Mouse (Mus musculus): Measurements from ENCODE around the gene Cenpo. TPM values are rescaled to one million over a fixed set of nuclear protein-coding genes. Genes with fewer than 3 reads are reported as not detected.

The Cenpo gene
- polyA plus RNA-seq, 1 experiment from 2014 or later: 15.4 TPM

DNA sequence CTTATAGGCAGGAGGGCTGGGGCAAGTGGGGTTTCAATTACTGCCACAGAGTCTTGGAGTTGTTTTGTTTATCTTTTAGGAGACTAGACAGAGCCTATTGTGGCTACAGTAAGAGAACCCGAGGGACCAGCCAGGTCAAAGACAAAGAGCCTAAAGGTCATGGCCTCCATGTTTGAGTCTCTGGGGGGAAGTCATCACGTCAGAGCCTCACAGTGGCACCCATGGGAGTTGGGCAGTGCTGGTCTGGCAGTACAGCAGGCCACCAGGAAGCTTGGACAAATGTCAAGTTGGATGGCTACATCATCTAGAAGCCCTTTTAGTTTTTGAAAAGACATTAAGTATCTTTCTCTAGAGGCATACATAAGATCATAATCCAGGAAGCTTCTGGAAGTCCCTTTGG lies 71.2 kb downstream of the Cenpo start:
- Histone ChIP-seq H3K9me3 (ENCODE audit: control insufficient read depth, low read length) (no peaks in the 10 kb centered on the region), H3K27me3 (ENCODE audit: control insufficient read depth, insufficient read depth, low read length) (no peaks in the 10 kb centered on the region), H3K9ac (ENCODE audit: low read depth, low read length) (no peak overlapping the region), H3K4me3 (ENCODE audit: low read length) (no peak overlapping the region), H3K4me1 (ENCODE audit: control insufficient read depth, insufficient read depth, low read length) (no peaks in the 10 kb centered on the region), H3K27ac (ENCODE audit: low read depth, low read length) (no peak overlapping the region), H3K4me2 (replicated peaks; ENCODE audit: low read depth, low read length) (no peak overlapping the region), H3K36me3 (ENCODE audit: control insufficient read depth, insufficient read depth, low read length) (no peaks in the 10 kb centered on the region)
- WGBS: 29% methylated on average over 2 of the region's 2 CpGs
- no peak for ATAC-seq (ENCODE audit: low FRiP score, low TSS enrichment)

DNA sequence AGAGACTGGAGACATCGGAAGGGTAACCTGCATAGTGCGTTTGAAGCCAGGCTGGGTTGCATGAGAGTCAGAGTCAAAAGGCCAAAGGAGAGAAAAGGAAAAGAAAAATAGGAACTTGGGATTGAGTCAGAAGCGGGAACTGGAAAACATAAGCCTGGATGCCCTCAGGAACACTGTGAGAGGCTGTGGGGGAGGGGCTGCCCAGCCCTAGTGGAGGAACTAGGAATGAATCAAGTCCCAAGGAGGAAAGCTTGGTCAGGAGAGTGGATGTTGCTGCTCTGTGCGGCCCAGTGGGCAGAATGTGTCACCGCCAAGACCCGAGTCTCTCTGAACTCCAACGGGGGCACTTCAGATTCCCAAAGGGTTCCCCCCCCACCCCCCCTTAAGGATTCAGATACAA lies 73.8 kb downstream of the Cenpo start:
- peak; percentile 46; the same call in 1 of the 2 replicates for ATAC-seq (ENCODE audit: low FRiP score, low TSS enrichment)
- 73% methylated on average over 7 of the region's 7 CpGs for WGBS
- Histone ChIP-seq H3K9ac (ENCODE audit: low read depth, low read length) (no peak overlapping the region), H3K4me2 (replicated peaks; ENCODE audit: low read depth, low read length) (no peak overlapping the region), H3K27ac (ENCODE audit: low read depth, low read length) (no peak overlapping the region), H3K4me3 (ENCODE audit: low read length) (no peak overlapping the region), H3K27me3 (ENCODE audit: control insufficient read depth, insufficient read depth, low read length) (no peaks in the 10 kb centered on the region), H3K36me3 (ENCODE audit: control insufficient read depth, insufficient read depth, low read length) (no peaks in the 10 kb centered on the region), H3K4me1 (ENCODE audit: control insufficient read depth, insufficient read depth, low read length) (no peaks in the 10 kb centered on the region), H3K9me3 (ENCODE audit: control insufficient read depth, low read length) (no peaks in the 10 kb centered on the region)

DNA sequence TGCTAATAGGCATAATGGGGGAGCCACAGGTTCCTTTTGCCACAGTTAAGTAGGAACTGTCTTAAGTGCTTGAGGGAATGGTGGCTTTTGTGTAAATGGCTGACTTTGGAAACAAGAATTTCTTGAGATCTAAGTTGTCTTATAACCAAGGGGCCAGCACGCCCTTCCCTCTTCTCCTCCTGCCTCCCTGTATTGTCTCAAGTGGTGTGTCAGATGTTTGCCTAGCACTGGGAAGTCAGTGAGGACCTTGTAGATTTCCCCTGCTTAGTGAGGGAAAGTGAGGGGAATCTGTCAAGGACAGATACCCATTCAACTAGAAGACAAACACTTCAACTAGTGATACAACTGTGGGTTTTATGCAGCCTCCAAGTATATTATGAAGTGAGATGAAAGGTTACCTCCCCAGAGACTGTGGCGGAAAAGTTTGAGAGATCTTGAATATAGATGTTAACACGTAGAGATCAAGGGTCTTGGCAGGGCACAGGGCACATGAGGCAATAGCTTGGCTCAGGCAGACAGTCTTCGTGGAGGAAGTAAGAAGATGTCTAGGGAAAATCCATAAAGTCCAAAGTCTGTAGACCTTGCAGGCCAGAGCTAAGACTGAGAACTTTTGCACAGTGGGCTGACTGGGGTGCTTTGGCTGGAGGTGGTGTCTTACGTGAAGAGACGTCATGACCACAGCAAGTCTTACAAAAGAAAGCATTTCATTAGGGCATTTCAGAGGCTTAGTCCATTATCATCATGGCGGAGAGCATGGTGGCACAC lies 75.0 kb downstream of the Cenpo start:
- WGBS: 88% methylated on average over 7 of the region's 7 CpGs
- ATAC-seq (ENCODE audit: low FRiP score, low TSS enrichment): no peak
- Histone ChIP-seq H3K9ac (ENCODE audit: low read depth, low read length) (no peak overlapping the region), H3K27me3 (ENCODE audit: control insufficient read depth, insufficient read depth, low read length) (no peaks in the 10 kb centered on the region), H3K4me1 (ENCODE audit: control insufficient read depth, insufficient read depth, low read length) (no peaks in the 10 kb centered on the region), H3K4me3 (ENCODE audit: low read length) (no peak overlapping the region), H3K27ac (ENCODE audit: low read depth, low read length) (no peak overlapping the region), H3K36me3 (ENCODE audit: control insufficient read depth, insufficient read depth, low read length) (no peaks in the 10 kb centered on the region), H3K9me3 (ENCODE audit: control insufficient read depth, low read length) (no peaks in the 10 kb centered on the region), H3K4me2 (replicated peaks; ENCODE audit: low read depth, low read length) (no peak overlapping the region)

DNA sequence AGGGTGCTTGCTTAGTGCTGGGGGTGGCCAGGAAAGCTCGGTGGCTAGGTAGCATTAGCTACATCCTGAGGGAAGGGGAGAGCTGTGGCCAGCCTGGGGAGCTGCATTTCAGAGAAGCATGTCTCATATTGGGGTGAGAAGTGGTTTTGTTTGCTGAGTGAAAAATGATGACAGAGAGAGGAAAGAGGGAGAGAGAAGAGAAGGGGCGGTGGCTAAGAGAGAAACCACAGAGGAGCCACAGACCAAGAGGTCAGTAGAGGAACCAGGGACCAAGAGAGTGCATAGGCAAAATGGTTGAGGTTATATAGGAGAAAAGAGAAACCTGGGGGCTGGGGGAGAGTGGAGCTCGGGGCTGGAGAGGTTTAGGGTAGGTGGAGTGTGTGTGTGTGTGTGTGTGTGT lies 75.9 kb downstream of the Cenpo start:
- no peak overlapping the region for H3K4me3 ChIP-seq (ENCODE audit: low read length)
- H3K9ac ChIP-seq (ENCODE audit: low read depth, low read length): no peak overlapping the region
- no peaks in the 10 kb centered on the region for H3K4me1 ChIP-seq (ENCODE audit: control insufficient read depth, insufficient read depth, low read length)
- H3K9me3 ChIP-seq (ENCODE audit: control insufficient read depth, low read length): no peaks in the 10 kb centered on the region
- ATAC-seq (ENCODE audit: low FRiP score, low TSS enrichment): no peak
- H3K27me3 ChIP-seq (ENCODE audit: control insufficient read depth, insufficient read depth, low read length): no peaks in the 10 kb centered on the region
- no peak overlapping the region for H3K4me2 ChIP-seq (replicated peaks; ENCODE audit: low read depth, low read length)
- 92% methylated on average over 3 of the region's 3 CpGs for WGBS
- no peaks in the 10 kb centered on the region for H3K36me3 ChIP-seq (ENCODE audit: control insufficient read depth, insufficient read depth, low read length)
- no peak overlapping the region for H3K27ac ChIP-seq (ENCODE audit: low read depth, low read length)

DNA sequence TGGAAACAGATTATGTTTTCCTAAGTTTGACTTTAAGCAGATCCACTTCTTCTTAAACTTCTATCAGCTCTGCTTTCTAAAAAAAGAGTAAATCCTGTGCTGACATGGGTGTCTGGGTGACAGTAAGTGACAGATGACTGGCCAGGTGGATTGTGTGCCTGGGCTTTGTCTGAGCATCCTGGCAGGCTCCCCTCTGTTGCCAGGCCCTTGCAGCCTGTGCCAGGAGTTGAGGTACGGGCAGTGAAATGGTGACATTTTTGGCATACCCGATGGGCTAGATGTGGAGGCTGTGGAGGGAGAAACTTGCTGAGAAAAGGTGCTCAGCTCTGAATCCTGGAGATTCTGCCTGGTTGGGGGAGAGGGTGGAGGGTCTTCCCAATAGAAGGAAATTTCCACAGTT lies 76.6 kb downstream of the Cenpo start:
- Histone ChIP-seq H3K4me3 (ENCODE audit: low read length) (no peak overlapping the region), H3K9me3 (ENCODE audit: control insufficient read depth, low read length) (no peaks in the 10 kb centered on the region), H3K9ac (ENCODE audit: low read depth, low read length) (no peak overlapping the region), H3K27ac (ENCODE audit: low read depth, low read length) (no peak overlapping the region), H3K4me1 (ENCODE audit: control insufficient read depth, insufficient read depth, low read length) (no peaks in the 10 kb centered on the region), H3K36me3 (ENCODE audit: control insufficient read depth, insufficient read depth, low read length) (no peaks in the 10 kb centered on the region), H3K27me3 (ENCODE audit: control insufficient read depth, insufficient read depth, low read length) (no peaks in the 10 kb centered on the region), H3K4me2 (replicated peaks; ENCODE audit: low read depth, low read length) (no peak overlapping the region)
- no peak for ATAC-seq (ENCODE audit: low FRiP score, low TSS enrichment)
- 84% methylated on average over 2 of the region's 2 CpGs for WGBS

DNA sequence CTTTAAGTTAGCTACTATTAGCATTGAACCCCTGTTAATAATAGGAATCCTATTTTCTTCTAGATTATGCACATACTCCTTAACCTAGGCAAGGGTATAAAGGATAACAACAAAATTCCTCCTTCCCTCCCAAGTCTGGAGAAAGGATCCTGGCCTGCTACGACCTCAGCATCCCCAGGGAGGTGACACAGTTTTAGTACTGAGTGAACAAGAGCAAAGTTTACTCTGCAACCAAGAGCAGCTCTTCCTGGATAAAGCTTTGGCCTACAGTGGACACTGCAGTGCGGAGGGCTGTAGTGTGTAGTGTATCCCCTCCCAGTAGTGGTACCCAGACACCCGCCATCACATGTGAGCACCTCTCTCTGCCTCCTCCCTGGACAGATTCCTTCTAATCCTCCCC lies 82.1 kb downstream of the Cenpo start:
- Histone ChIP-seq H3K4me1 (ENCODE audit: control insufficient read depth, insufficient read depth, low read length) (no peaks in the 10 kb centered on the region), H3K4me3 (ENCODE audit: low read length) (no peak overlapping the region), H3K27ac (ENCODE audit: low read depth, low read length) (no peak overlapping the region), H3K9ac (ENCODE audit: low read depth, low read length) (no peak overlapping the region), H3K36me3 (ENCODE audit: control insufficient read depth, insufficient read depth, low read length) (no peaks in the 10 kb centered on the region), H3K27me3 (ENCODE audit: control insufficient read depth, insufficient read depth, low read length) (no peaks in the 10 kb centered on the region), H3K9me3 (ENCODE audit: control insufficient read depth, low read length) (no peaks in the 10 kb centered on the region), H3K4me2 (replicated peaks; ENCODE audit: low read depth, low read length) (no peak overlapping the region)
- no peak for ATAC-seq (ENCODE audit: low FRiP score, low TSS enrichment)
- WGBS: 74% methylated on average over 3 of the region's 3 CpGs

DNA sequence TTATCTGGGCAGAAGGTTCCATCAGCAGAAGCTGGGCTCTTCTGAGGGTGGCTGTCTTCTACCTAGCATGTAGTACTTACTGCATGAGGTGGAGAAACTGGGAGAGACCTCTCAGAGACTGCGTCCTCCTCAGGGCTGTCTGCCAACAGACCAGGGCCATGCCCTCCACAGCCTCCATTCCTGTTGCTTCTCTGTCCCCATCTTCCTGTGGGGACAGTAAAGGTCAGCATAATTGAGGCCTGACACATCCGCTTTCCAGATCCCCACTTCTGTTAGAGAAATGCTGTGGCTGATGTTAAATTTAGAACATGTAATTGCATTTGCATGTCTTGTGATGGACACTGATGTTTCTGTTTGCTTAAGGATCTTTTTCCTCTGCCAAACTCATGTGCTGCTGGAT lies 83.2 kb downstream of the Cenpo start:
- Histone ChIP-seq H3K4me3 (ENCODE audit: low read length) (no peak overlapping the region), H3K4me1 (ENCODE audit: control insufficient read depth, insufficient read depth, low read length) (no peaks in the 10 kb centered on the region)
- WGBS: 79% methylated on average over 2 of the region's 2 CpGs

More for the DNA sequence above, 83.2 kb downstream of the Cenpo start:
- no peak overlapping the region for H3K9ac ChIP-seq (ENCODE audit: low read depth, low read length)
- no peaks in the 10 kb centered on the region for H3K27me3 ChIP-seq (ENCODE audit: control insufficient read depth, insufficient read depth, low read length)
- no peak overlapping the region for H3K4me2 ChIP-seq (replicated peaks; ENCODE audit: low read depth, low read length)
- no peaks in the 10 kb centered on the region for H3K36me3 ChIP-seq (ENCODE audit: control insufficient read depth, insufficient read depth, low read length)
- H3K27ac ChIP-seq (ENCODE audit: low read depth, low read length): no peak overlapping the region
- no peak for ATAC-seq (ENCODE audit: low FRiP score, low TSS enrichment)
- H3K9me3 ChIP-seq (ENCODE audit: control insufficient read depth, low read length): no peaks in the 10 kb centered on the region

Other genes starting within 250 kb of the Cenpo start
- 2.3 and 3.1 TPM in 2 replicates for gene Efr3b, start 195.4 kb downstream of the Cenpo start, polyA plus RNA-seq (2014; fragmentation: Nextera tagmentation; extraction: Ambion mirVana)
- 5.0 and 8.8 TPM in 2 replicates for gene Dnajc27, start 151.7 kb downstream of the Cenpo start, polyA plus RNA-seq (2014; fragmentation: Nextera tagmentation; extraction: Ambion mirVana)
- gene Adcy3, start 101.2 kb downstream of the Cenpo start, polyA plus RNA-seq (2014; fragmentation: Nextera tagmentation; extraction: Ambion mirVana): 4.3 and 7.4 TPM in 2 replicates
- gene Ptrhd1, start 267 bp downstream of the Cenpo start, polyA plus RNA-seq (2014; fragmentation: Nextera tagmentation; extraction: Ambion mirVana): 7.6 and 8.8 TPM in 2 replicates
- gene Ncoa1, start 242.9 kb upstream of the Cenpo start, polyA plus RNA-seq (2014; fragmentation: Nextera tagmentation; extraction: Ambion mirVana): 8.9 and 10.6 TPM in 2 replicates